Mouse (Mus musculus): ENCODE measurements at regions not wholly inside any gene's neighbourhood (a gene's known extent, or its start where the extent isn't known, plus 50 kb on each side); places are given as distances from the start of the nearest gene placed in this dataset.

DNA sequence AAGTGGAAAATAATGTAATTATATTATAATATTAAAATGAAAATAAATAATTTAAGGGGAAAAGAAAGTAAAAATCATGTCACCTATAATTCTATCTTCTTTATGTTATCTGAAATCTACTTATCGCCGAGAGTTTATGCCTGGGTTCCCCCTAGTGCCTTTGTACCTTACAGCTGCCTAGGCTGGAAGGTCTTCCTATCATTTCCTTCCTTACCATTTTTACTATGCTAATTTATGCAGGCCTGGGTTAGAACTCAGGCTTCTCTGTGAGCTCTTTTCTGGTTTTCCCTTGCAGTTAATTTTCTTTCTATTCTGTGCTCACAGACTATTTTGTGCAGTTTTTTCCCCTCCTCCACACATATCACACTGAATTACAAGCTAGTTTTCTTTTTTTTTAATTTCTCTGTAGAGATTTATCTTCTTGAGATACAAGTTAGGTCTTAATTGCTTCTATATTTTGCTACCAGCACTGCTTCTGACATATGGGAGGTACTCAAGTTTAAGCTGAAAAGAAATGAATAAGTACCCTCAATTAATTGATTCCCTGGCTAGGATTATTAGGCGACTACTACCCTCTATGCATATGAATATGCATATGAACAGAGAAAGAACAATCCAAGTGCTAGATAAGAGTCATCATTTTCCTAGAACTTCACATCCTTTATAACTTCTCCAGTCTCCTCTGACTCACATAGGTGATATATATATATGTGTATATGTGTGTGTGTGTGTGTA is 724.0 kb upstream of the Chordc1 start:
- Histone ChIP-seq H3K79me2 (replicated peaks; ENCODE audit: control insufficient read depth, extremely low read depth, insufficient read depth, poor library complexity, severe bottlenecking) (no peaks in the 10 kb centered on the region), H3K9me3 (replicated peaks; ENCODE audit: low read length) (no peaks in the 10 kb centered on the region), H3K27me3 (replicated peaks) (no peaks in the 10 kb centered on the region), H3K4me2 (ENCODE audit: insufficient read depth, low read depth, poor library complexity, severe bottlenecking) (no peak overlapping the region), H3K9ac (ENCODE audit: insufficient read depth, low read depth) (no peak overlapping the region), H3K4me3 (replicated peaks in 1 of 3; ENCODE audit: low read depth in 2 of 3, low read length in 2 of 3, poor library complexity in 1 of 3) (no peak overlapping the region), H3K27ac (ENCODE audit: insufficient read depth, low read depth) (no peak overlapping the region), H3K36me3 (replicated peaks in 1 of 2; ENCODE audit: control insufficient read depth in 1 of 2, insufficient read depth in 1 of 2, low read length in 1 of 2) (no peaks in the 10 kb centered on the region), H3K4me1 (ENCODE audit: control insufficient read depth in 1 of 2, insufficient read depth in 2 of 2) (no peaks in the 10 kb centered on the region)
- dilution Hi-C loops (cut with MboI; ENCODE audit: extremely low pct_ligation_motif_present, extremely low pct_unique_long_range_greater_than_20kb, low sequenced_read_pairs) (no loop called here), in situ Hi-C loops (cut with MboI; ENCODE audit: low pct_ligation_motif_present, low pct_unique_long_range_greater_than_20kb, low sequenced_read_pairs) (no loop called here)
- TF ChIP-seq MYC (IDR thresholded peaks at IDR 0.05; ENCODE audit: low read depth, low read length) = no peak
- no peak for TF ChIP-seq ZKSCAN1 (IDR thresholded peaks at IDR 0.05; ENCODE audit: borderline replicate concordance, low read depth, low read length)
- TF ChIP-seq MXI1 (IDR thresholded peaks at IDR 0.05; ENCODE audit: low read depth, low read length) = no peak
- TF ChIP-seq JUND (conservative IDR thresholded peaks at IDR 0.05; ENCODE audit: low read depth, low read length) = no peak
- TF ChIP-seq PAX5 (IDR thresholded peaks at IDR 0.05; ENCODE audit: low read length) = no peak
- TF ChIP-seq JUN (IDR thresholded peaks at IDR 0.05; ENCODE audit: insufficient read depth, low read depth, low read length) = no peak
- TF ChIP-seq MAX (IDR thresholded peaks at IDR 0.05; ENCODE audit: low read length) = no peak
- TF ChIP-seq USF2 (conservative IDR thresholded peaks at IDR 0.05; ENCODE audit: low read depth, low read length) = no peak
- TF ChIP-seq ZMIZ1 (IDR thresholded peaks at IDR 0.05; ENCODE audit: low read depth, low read length) = no peak
- TF ChIP-seq IRF4 (IDR thresholded peaks at IDR 0.05; ENCODE audit: low read depth, low read length) = no peak
- TF ChIP-seq SIN3A (IDR thresholded peaks at IDR 0.05; ENCODE audit: low read length) = no peak
- TF ChIP-seq CHD2 (IDR thresholded peaks at IDR 0.05; ENCODE audit: low read length) = no peak
- no peak for TF ChIP-seq UBTF (IDR thresholded peaks at IDR 0.05; ENCODE audit: low read depth, low read length)
- TF ChIP-seq KAT2A (IDR thresholded peaks at IDR 0.05; ENCODE audit: insufficient replicate concordance, low read length) = no peak
- DNase-seq (ENCODE audit: extremely low read depth) = no peak

DNA sequence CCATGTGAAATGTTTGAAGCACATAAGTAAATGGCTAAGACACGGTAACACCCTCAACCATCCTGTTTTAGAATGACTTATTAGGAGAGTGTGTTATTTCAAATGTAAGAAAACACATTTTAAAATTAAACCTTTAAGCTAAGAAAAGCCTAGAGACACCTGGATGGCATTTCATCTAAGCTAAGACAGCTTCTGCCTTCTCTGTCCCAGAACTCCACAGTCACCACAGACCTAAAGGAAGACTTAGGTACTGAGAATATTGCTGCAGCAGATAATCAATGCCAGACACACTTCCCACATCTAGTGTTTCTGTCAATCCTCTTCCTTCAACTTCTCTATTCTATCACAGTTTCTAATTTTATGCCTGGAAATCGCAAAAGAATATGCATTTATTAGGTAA is 704.4 kb upstream of the Chordc1 start:
- Histone ChIP-seq H3K27ac (ENCODE audit: insufficient read depth, low read depth) (no peak overlapping the region), H3K4me2 (ENCODE audit: insufficient read depth, low read depth, poor library complexity, severe bottlenecking) (no peak overlapping the region), H3K27me3 (replicated peaks) (no peaks in the 10 kb centered on the region), H3K4me1 (ENCODE audit: control insufficient read depth in 1 of 2, insufficient read depth in 2 of 2) (no peaks in the 10 kb centered on the region), H3K4me3 (replicated peaks in 1 of 3; ENCODE audit: low read depth in 2 of 3, low read length in 2 of 3, poor library complexity in 1 of 3) (no peak overlapping the region), H3K36me3 (replicated peaks in 1 of 2; ENCODE audit: control insufficient read depth in 1 of 2, insufficient read depth in 1 of 2, low read length in 1 of 2) (no peaks in the 10 kb centered on the region), H3K9ac (ENCODE audit: insufficient read depth, low read depth) (no peak overlapping the region), H3K9me3 (replicated peaks; ENCODE audit: low read length) (no peaks in the 10 kb centered on the region), H3K79me2 (replicated peaks; ENCODE audit: control insufficient read depth, extremely low read depth, insufficient read depth, poor library complexity, severe bottlenecking) (no peaks in the 10 kb centered on the region)
- TF ChIP-seq IRF4 (IDR thresholded peaks at IDR 0.05; ENCODE audit: low read depth, low read length) = no peak
- no peak for TF ChIP-seq JUND (conservative IDR thresholded peaks at IDR 0.05; ENCODE audit: low read depth, low read length)
- TF ChIP-seq MYC (IDR thresholded peaks at IDR 0.05; ENCODE audit: low read depth, low read length) = no peak
- TF ChIP-seq CTCF (conservative IDR thresholded peaks at IDR 0.05 in 1 of 2, IDR thresholded peaks at IDR 0.05 in 1 of 2; ENCODE audit: low read depth in 2 of 2, low read length in 2 of 2) = no peak
- dilution Hi-C loops (cut with MboI; ENCODE audit: extremely low pct_ligation_motif_present, extremely low pct_unique_long_range_greater_than_20kb, low sequenced_read_pairs) (no loop called here), in situ Hi-C loops (cut with MboI; ENCODE audit: low pct_ligation_motif_present, low pct_unique_long_range_greater_than_20kb, low sequenced_read_pairs) (no loop called here)
- no peak for DNase-seq (ENCODE audit: extremely low read depth)
